Mouse (Mus musculus) kidney, embryonic 14.5 days (tissue): ENCODE results near the gene Atf6b. TPM values are rescaled to one million over a fixed set of nuclear protein-coding genes. Genes with fewer than 3 reads are reported as not detected.

Source experiments
- ATAC-seq: fragments of 200-750 bp; cut with Nextera tagmentation; 2 replicates; pipeline ENCODE4 v1.8.0; 2017; ENCODE audit warnings: moderate number of reproducible peaks, mild to moderate bottlenecking, moderate TSS enrichment, moderate library complexity; ENCODE audit not compliant: low FRiP score, low TSS enrichment
- H3K27ac ChIP-seq: fragments of 300-500 bp; sonication (generic); 2 replicates; pipeline ENCODE4 v1.5.1; 2014; ENCODE audit warnings: low read depth, mild to moderate bottlenecking, low read length, moderate library complexity, mixed read lengths
- H3K27me3 ChIP-seq: fragments of 300-500 bp; sonication (generic); 2 replicates; pipeline ENCODE4 v1.6.1; 2014; ENCODE audit warnings: mild to moderate bottlenecking, low read length; ENCODE audit not compliant: control insufficient read depth, insufficient read depth
- H3K36me3 ChIP-seq: fragments of 300-500 bp; sonication (generic); 2 replicates; pipeline ENCODE4 v1.6.1; 2014; ENCODE audit warnings: low read length, mixed read lengths; ENCODE audit not compliant: control insufficient read depth, insufficient read depth
- H3K4me1 ChIP-seq: fragments of 300-500 bp; sonication (generic); 2 replicates; pipeline ENCODE4 v1.6.1; 2014; ENCODE audit warnings: low read length, mixed read lengths; ENCODE audit not compliant: control insufficient read depth, insufficient read depth
- H3K4me2 ChIP-seq: fragments of 300-500 bp; sonication (generic); replicated peaks from 2 replicates; pipeline ENCODE4 v1.6.1; 2014; ENCODE audit warnings: low read depth, mild to moderate bottlenecking, low read length
- H3K4me3 ChIP-seq: fragments of 300-500 bp; sonication (generic); 2 replicates; pipeline ENCODE4 v1.5.1; 2014; ENCODE audit warnings: mild to moderate bottlenecking, low read length
- H3K9ac ChIP-seq: fragments of 300-500 bp; sonication (generic); 2 replicates; pipeline ENCODE4 v1.6.1; 2014; ENCODE audit warnings: low read depth, mild to moderate bottlenecking, low read length, moderate library complexity
- H3K9me3 ChIP-seq: fragments of 300-500 bp; sonication (generic); 2 replicates; pipeline ENCODE4 v1.6.1; 2016; ENCODE audit warnings: low read length; ENCODE audit not compliant: control insufficient read depth
- WGBS: fragments of 180-500 bp; shearing (Covaris S2); extraction: QIAGEN DNeasy Blood & Tissue Kit; methylation state at CpG from one replicate; pipeline ENCODE4 v1.1.7; 2014; 5-methylcytosine and 5-hydroxymethylcytosine counted together
- polyA plus RNA-seq: library from polyadenylated mRNA; unstranded; fragments of >200 nt; fragmentation: Nextera tagmentation; extraction: Ambion mirVana; gene quantifications from 2 replicates; pipeline ENCODE4 v1.2.1, GENCODE M21; 2014

Atf6b gene
- polyA plus RNA-seq, 1 experiment from 2014 or later, result 61.7 TPM

DNA sequence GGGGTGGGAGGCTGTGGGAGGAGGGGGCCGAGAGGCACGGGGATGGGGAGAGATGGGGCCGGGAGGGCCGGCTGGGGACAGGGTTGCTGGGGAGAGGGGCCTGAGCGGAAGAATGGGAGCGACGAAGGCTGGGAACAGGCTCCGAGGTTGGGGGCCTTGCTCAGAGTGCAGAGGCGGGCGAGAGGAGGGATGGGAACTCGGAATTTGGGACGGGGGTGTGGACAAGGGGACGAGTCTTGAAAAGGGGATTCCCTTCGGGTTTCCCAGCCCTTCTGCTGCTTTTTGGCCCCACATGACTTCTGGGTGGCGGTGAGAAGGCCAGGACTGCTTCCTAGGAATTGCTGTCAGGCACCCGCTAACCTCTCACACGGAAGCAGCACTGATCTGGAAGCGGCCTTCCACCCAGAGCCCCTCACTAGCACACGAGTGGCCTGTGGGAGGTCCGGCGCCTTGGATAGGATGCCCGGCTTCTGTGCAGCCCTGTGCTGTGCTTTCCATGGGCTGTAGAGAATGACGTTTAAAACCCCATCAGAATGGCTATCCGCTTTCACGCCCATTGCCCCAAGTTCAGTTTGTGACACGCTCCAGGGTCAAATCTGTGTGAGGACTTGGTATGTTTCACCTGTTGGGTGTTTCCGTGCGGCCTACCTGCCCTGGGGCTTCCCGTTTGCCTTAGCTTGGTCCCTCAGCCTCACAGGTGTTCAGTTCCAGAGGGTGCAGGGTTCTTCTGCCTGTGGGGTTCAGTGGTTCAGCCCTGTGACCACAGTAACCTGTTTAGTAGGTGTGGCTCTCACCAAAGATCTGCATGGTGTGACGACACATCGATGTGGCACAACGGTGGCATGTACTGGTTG is 40.5 kb upstream of the Atf6b start:
- peak overlapping the region; percentile 95 for H3K27ac ChIP-seq
- H3K4me3 ChIP-seq, result peak overlapping the region; percentile 99
- H3K4me1 ChIP-seq, result peaks cover 35% of the 10 kb centered on the region
- peak overlapping the region; percentile 95 for H3K9ac ChIP-seq
- peak; percentile 0; the same call in 1 of the 2 replicates for ATAC-seq
- 13% methylated on average over 32 of the region's 32 CpGs for WGBS
- H3K9me3 ChIP-seq, result no peaks in the 10 kb centered on the region
- H3K27me3 ChIP-seq, result no peaks in the 10 kb centered on the region
- H3K36me3 ChIP-seq, result peaks cover 17% of the 10 kb centered on the region
- peak overlapping the region; percentile 93 for H3K4me2 ChIP-seq

DNA sequence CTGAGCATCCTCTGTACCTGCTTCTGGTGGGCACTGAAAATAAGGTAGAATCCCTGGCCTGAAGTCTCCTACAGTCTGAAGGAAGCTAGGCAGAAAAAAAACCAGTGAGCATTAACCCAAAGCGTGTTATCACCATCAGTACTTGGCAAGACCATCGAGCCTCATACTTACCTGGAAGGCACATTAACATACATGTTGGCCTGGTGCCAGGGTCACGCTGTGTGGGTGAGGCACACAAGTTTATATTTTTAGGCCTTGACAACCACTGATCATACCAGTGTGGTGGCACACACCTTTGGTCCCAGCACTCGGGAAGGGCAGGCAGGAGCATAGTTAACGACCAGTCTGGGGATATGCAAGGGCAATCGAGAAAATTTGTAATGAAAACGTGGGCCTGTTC is 38.9 kb upstream of the Atf6b start:
- no peaks in the 10 kb centered on the region for H3K27me3 ChIP-seq
- no peak overlapping the region for H3K4me3 ChIP-seq
- 78% methylated on average over 7 of the region's 7 CpGs for WGBS
- H3K9me3 ChIP-seq, result no peaks in the 10 kb centered on the region
- no peak overlapping the region for H3K9ac ChIP-seq
- H3K4me1 ChIP-seq, result peaks cover 27% of the 10 kb centered on the region
- H3K27ac ChIP-seq, result no peak overlapping the region
- H3K36me3 ChIP-seq, result peaks cover 33% of the 10 kb centered on the region
- H3K4me2 ChIP-seq, result no peak overlapping the region
- ATAC-seq, result no peak

GRCm38 (mm10) chr17:34611050-34611449 is 35.9 kb upstream of the Atf6b start:
- H3K36me3 ChIP-seq, result peaks cover 45% of the 10 kb centered on the region
- no peak for ATAC-seq
- peaks cover 21% of the 10 kb centered on the region for H3K4me1 ChIP-seq

DNA sequence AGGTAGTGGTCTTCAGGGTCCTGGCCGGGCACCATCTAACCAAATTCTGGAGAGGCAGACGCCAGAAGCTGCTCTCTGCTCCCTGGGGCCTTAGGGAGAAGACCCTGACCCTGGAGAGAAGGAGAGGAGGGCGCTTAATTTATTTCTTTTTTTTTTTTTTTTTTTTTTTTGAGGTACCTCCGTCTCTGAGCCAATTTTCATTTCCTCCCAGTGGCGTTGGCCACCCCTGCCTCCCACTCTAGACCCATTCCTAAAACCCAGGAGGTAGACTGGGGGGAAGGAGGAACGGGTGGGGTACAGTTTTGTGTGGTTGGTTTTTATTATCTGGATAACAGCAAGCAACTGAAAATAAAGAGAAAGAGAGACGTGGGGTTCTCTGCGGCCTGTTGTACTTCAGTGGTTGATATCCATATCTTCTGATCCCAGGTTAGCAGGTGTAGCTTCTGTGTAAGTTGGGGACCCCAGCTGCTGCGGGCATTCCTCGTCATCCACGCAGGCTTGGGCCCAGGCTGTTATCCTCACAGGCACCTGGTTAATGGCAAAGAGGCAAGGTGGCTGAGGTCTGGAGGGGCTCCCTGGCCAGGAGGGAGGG is 33.8 kb upstream of the Atf6b start:
- Histone ChIP-seq H3K36me3 (peaks cover 52% of the 10 kb centered on the region), H3K4me1 (peaks cover 6% of the 10 kb centered on the region; the same call in 1 of the 2 replicates), H3K4me2 (no peak overlapping the region), H3K9me3 (no peaks in the 10 kb centered on the region), H3K27me3 (no peaks in the 10 kb centered on the region), H3K27ac (no peak overlapping the region), H3K9ac (no peak overlapping the region), H3K4me3 (no peak overlapping the region)
- no peak for ATAC-seq
- WGBS, result 85% methylated on average over 11 of the region's 11 CpGs

More at GRCm38 (mm10) chr17:34611050-34611449, 35.9 kb upstream of the Atf6b start:
- no peaks in the 10 kb centered on the region for H3K27me3 ChIP-seq
- H3K9ac ChIP-seq, result no peak overlapping the region
- no peaks in the 10 kb centered on the region for H3K9me3 ChIP-seq
- H3K4me3 ChIP-seq, result no peak overlapping the region
- H3K4me2 ChIP-seq, result no peak overlapping the region
- H3K27ac ChIP-seq, result no peak overlapping the region
- WGBS, result 92% methylated on average over 8 of the region's 8 CpGs

DNA sequence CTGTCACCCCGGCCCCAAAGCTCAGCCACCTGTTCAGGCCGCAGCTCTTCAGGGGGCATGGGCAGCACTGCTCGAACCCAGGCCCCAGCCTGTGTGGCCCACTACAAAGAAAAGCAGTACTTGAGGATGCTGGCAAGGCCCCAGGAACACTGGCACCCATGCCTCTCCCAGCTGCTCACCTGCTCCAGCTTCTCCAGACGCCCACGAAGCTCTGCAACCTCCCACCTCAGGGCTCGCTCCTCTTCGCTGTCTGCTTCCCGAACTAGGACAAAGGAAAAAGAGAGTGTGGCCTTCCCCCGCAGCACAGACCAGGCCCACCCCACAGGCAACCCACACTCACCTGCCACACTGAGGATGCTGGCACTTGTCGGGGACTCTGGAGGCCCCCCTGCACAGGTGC is 33.1 kb upstream of the Atf6b start:
- Histone ChIP-seq H3K4me1 (no peaks in the 10 kb centered on the region; the same call in 1 of the 2 replicates), H3K36me3 (peaks cover 52% of the 10 kb centered on the region), H3K27me3 (no peaks in the 10 kb centered on the region), H3K27ac (no peak overlapping the region), H3K9me3 (no peaks in the 10 kb centered on the region), H3K4me2 (no peak overlapping the region), H3K4me3 (no peak overlapping the region), H3K9ac (no peak overlapping the region)
- no peak for ATAC-seq
- WGBS, result 91% methylated on average over 10 of the region's 10 CpGs

- H3K9ac ChIP-seq, result no peak within 1 kb of the TSS
- H3K4me1 ChIP-seq, result no peaks in the 10 kb centered on the region
- 77% methylated on average over 6 of the region's 6 CpGs for WGBS
- H3K4me3 ChIP-seq, result no peak within 1 kb of the TSS
- no peaks in the 10 kb centered on the region for H3K27me3 ChIP-seq
- H3K9me3 ChIP-seq, result no peaks in the 10 kb centered on the region
- H3K27ac ChIP-seq, result no peak within 1 kb of the TSS
- ATAC-seq, result no peak
- peaks cover 53% of the 10 kb centered on the region for H3K36me3 ChIP-seq
- no peak within 1 kb of the TSS for H3K4me2 ChIP-seq
Observed at GRCm38 (mm10) chr17:34615871-34616270, 31.1 kb upstream of the Atf6b start, which contains the start of gene Egfl8. TSS of gene Egfl8 (minus strand) at chr17:34615971.

DNA sequence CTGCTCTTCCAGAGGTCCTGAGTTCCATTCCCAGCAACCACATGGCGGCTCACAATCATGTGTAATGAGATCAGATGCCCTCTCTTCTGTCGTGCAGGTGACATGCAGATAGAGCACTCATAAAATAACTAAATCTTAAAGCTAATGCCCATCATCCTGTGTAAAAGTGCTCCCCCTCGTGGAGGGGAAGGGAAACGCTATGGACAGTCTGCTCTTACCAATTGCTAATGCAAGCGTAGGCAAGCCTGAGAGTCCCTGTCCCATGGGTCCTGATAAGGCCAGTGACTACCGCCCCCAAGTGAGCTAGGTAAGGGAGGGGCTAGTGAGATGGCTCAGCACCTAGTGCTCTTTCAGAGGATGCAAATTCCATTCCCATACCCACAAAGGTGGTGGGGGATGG is 27.9 kb upstream of the Atf6b start:
- ATAC-seq, result 0 out of 2 replicates have a peak, but pooled peaks have one; percentile 28
- Histone ChIP-seq H3K4me3 (no peak overlapping the region), H3K9ac (no peak overlapping the region), H3K27ac (no peak overlapping the region), H3K36me3 (peaks cover 38% of the 10 kb centered on the region), H3K4me2 (no peak overlapping the region), H3K4me1 (no peaks in the 10 kb centered on the region), H3K27me3 (no peaks in the 10 kb centered on the region), H3K9me3 (no peaks in the 10 kb centered on the region)
- 27% methylated on average over 6 of the region's 6 CpGs for WGBS

DNA sequence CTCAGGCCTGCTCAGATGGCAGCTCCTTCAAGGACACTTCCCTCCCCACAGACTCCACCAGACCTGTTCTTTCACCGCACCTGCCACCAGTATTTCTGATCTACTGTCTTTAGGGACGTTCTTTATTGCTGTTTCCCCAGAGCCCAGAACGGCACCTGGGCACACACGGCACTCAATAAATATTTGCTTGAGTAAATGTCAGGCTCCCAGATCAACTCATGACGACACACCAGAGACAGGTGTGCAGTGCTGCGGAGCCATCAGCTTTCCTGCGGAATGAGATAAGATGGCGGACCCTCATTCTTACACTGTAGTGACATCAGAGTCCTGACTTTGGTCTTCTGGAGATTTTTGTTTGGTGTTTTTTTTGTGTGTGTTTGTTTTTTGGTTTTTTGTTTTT is 25.9 kb upstream of the Atf6b start:
- Histone ChIP-seq H3K9ac (no peak overlapping the region), H3K9me3 (no peaks in the 10 kb centered on the region), H3K4me1 (peaks cover 1% of the 10 kb centered on the region), H3K4me2 (no peak overlapping the region), H3K27ac (no peak overlapping the region), H3K27me3 (no peaks in the 10 kb centered on the region), H3K4me3 (no peak overlapping the region), H3K36me3 (peaks cover 40% of the 10 kb centered on the region)
- ATAC-seq, result no peak
- WGBS, result 87% methylated on average over 8 of the region's 8 CpGs

- H3K9ac ChIP-seq, result no peak overlapping the region
- WGBS, result 86% methylated on average over 9 of the region's 9 CpGs
- no peak overlapping the region for H3K4me2 ChIP-seq
- peaks cover 11% of the 10 kb centered on the region for H3K4me1 ChIP-seq
- H3K36me3 ChIP-seq, result peaks cover 29% of the 10 kb centered on the region; the same call in 1 of the 2 replicates
- no peak overlapping the region for H3K4me3 ChIP-seq
- H3K27ac ChIP-seq, result no peak overlapping the region
- no peak for ATAC-seq
- H3K9me3 ChIP-seq, result no peaks in the 10 kb centered on the region
- H3K27me3 ChIP-seq, result no peaks in the 10 kb centered on the region
Observed at GRCm38 (mm10) chr17:34623161-34623560, 23.8 kb upstream of the Atf6b start.
